Mouse (Mus musculus) stomach, postnatal 0 days (tissue): ENCODE results near the gene Dlx2. TPM values are rescaled to one million over a fixed set of nuclear protein-coding genes. Genes with fewer than 3 reads are reported as not detected.

Experiments used
- ATAC-seq: fragments of 200-750 bp; cut with Nextera tagmentation; 2 replicates; pipeline ENCODE4 v1.8.0; 2017; ENCODE audit not compliant: low FRiP score, low TSS enrichment
- DNase-seq: peaks from one replicate; pipeline ENCODE4 v3.0.0-alpha.2; 2016; ENCODE audit warnings: low spot score
- H3K27ac ChIP-seq: fragments of 300-500 bp; sonication (generic); replicated peaks from 2 replicates; pipeline ENCODE4 v1.5.1; 2014; ENCODE audit warnings: mild to moderate bottlenecking, control low read depth
- H3K27me3 ChIP-seq: fragments of 300-500 bp; sonication (generic); 2 replicates; pipeline ENCODE4 v1.6.1; 2014; ENCODE audit warnings: low read length; ENCODE audit not compliant: control insufficient read depth, insufficient read depth
- H3K36me3 ChIP-seq: fragments of 300-500 bp; sonication (generic); 2 replicates; pipeline ENCODE4 v1.6.1; 2014; ENCODE audit warnings: low read length, mixed read lengths; ENCODE audit not compliant: control insufficient read depth, insufficient read depth
- H3K4me1 ChIP-seq: fragments of 300-500 bp; sonication (generic); replicated peaks from 2 replicates; pipeline ENCODE4 v1.6.1; 2014; ENCODE audit warnings: antibody characterized with exemption; ENCODE audit not compliant: control insufficient read depth, insufficient read depth
- H3K4me2 ChIP-seq: fragments of 300-500 bp; sonication (generic); replicated peaks from 2 replicates; pipeline ENCODE4 v1.6.1; 2014; ENCODE audit warnings: low read depth, mild to moderate bottlenecking, control low read depth, moderate library complexity
- H3K4me3 ChIP-seq: fragments of 300-500 bp; sonication (generic); 2 replicates; pipeline ENCODE4 v1.5.1; 2014; ENCODE audit warnings: low read depth, low read length, control low read depth
- H3K9ac ChIP-seq: fragments of 300-500 bp; sonication (generic); 2 replicates; pipeline ENCODE4 v1.6.1; 2014; ENCODE audit warnings: mild to moderate bottlenecking, low read length, control low read depth, mixed read lengths
- H3K9me3 ChIP-seq: fragments of 300-500 bp; sonication (generic); 2 replicates; pipeline ENCODE4 v1.6.1; 2016; ENCODE audit warnings: low read length; ENCODE audit not compliant: control insufficient read depth
- CTCF ChIP-seq: IDR thresholded peaks from 2 replicates; pipeline ENCODE4 v1.5.1; 2016; ENCODE audit warnings: antibody characterized with exemption, low read depth, mild to moderate bottlenecking, moderate library complexity
- EP300 ChIP-seq: optimal IDR thresholded peaks from 2 replicates; pipeline ENCODE3; 2016; ENCODE audit warnings: antibody characterized with exemption
- WGBS: fragments of 180-500 bp; shearing (Covaris S2); extraction: QIAGEN DNeasy Blood & Tissue Kit; methylation state at CpG from one replicate; pipeline ENCODE4 v1.1.7; 2014; 5-methylcytosine and 5-hydroxymethylcytosine counted together
- polyA plus RNA-seq: library from polyadenylated mRNA; unstranded; fragments of >200 nt; fragmentation: Nextera tagmentation; extraction: Ambion mirVana; gene quantifications from 2 replicates; pipeline ENCODE4 v1.2.1, GENCODE M21; 2015

Gene Dlx2
- polyA plus RNA-seq, 1 experiment from 2014 or later: 1.3 TPM

GRCm38 (mm10) chr2:71573736-71574135 is 27.2 kb upstream of the Dlx2 start:
- no peaks in the 10 kb centered on the region for H3K4me1 ChIP-seq
- no peaks in the 10 kb centered on the region for H3K36me3 ChIP-seq
- H3K9me3 ChIP-seq: no peaks in the 10 kb centered on the region
- no peak for DNase-seq
- TF ChIP-seq CTCF: no peak
- TF ChIP-seq EP300: no peak
- no peak overlapping the region for H3K4me3 ChIP-seq
- H3K27me3 ChIP-seq: no peaks in the 10 kb centered on the region
- no peak overlapping the region for H3K27ac ChIP-seq
- WGBS: 52% methylated on average over 4 of the region's 4 CpGs
- no peak overlapping the region for H3K4me2 ChIP-seq
- no peak for ATAC-seq
- no peak overlapping the region for H3K9ac ChIP-seq

- no peaks in the 10 kb centered on the region for H3K9me3 ChIP-seq
- no peaks in the 10 kb centered on the region for H3K4me1 ChIP-seq
- DNase-seq: no peak
- H3K4me2 ChIP-seq: no peak overlapping the region
- H3K9ac ChIP-seq: no peak overlapping the region
- no peak for TF ChIP-seq EP300
- TF ChIP-seq CTCF: no peak
- no peak for ATAC-seq
- no peak overlapping the region for H3K4me3 ChIP-seq
- no peaks in the 10 kb centered on the region for H3K36me3 ChIP-seq
- H3K27ac ChIP-seq: no peak overlapping the region
- no peaks in the 10 kb centered on the region for H3K27me3 ChIP-seq
- WGBS: 66% methylated on average over 9 of the region's 9 CpGs
Measured at GRCm38 (mm10) chr2:71566466-71566865, 19.9 kb upstream of the Dlx2 start.

GRCm38 (mm10) chr2:71556071-71556470 is 9.5 kb upstream of the Dlx2 start:
- no peaks in the 10 kb centered on the region for H3K4me1 ChIP-seq
- H3K27ac ChIP-seq: no peak overlapping the region
- no peak overlapping the region for H3K4me2 ChIP-seq
- H3K27me3 ChIP-seq: no peaks in the 10 kb centered on the region
- no peak for TF ChIP-seq EP300
- 0 out of 2 replicates have a peak, but pooled peaks have one; percentile 2 for TF ChIP-seq CTCF
- H3K9ac ChIP-seq: no peak overlapping the region
- H3K9me3 ChIP-seq: peaks cover 4% of the 10 kb centered on the region; the same call in 1 of the 2 replicates
- H3K36me3 ChIP-seq: no peaks in the 10 kb centered on the region
- WGBS: 60% methylated on average over 5 of the region's 5 CpGs
- H3K4me3 ChIP-seq: no peak overlapping the region
- no peak for DNase-seq
- ATAC-seq: no peak

GRCm38 (mm10) chr2:71551704-71552103 is 5.2 kb upstream of the Dlx2 start:
- WGBS: 1% methylated on average over 18 of the region's 18 CpGs
- ATAC-seq (no peak), DNase-seq (no peak)
- H3K27me3 ChIP-seq: peaks cover 9% of the 10 kb centered on the region; the same call in 1 of the 2 replicates
- no peaks in the 10 kb centered on the region for H3K36me3 ChIP-seq
- no peak overlapping the region for H3K4me2 ChIP-seq
- H3K27ac ChIP-seq: no peak overlapping the region
- no peak overlapping the region for H3K4me3 ChIP-seq
- H3K4me1 ChIP-seq: no peaks in the 10 kb centered on the region
- no peaks in the 10 kb centered on the region for H3K9me3 ChIP-seq
- no peak for TF ChIP-seq EP300
- no peak for TF ChIP-seq CTCF
- H3K9ac ChIP-seq: no peak overlapping the region

GRCm38 (mm10) chr2:71550330-71550729 is 3.8 kb upstream of the Dlx2 start:
- Histone ChIP-seq H3K9ac (no peak overlapping the region), H3K27me3 (peaks cover 16% of the 10 kb centered on the region), H3K9me3 (no peaks in the 10 kb centered on the region), H3K4me3 (no peak overlapping the region), H3K4me1 (0 out of 2 replicates have a peak, but pooled peaks cover 3% of the 10 kb centered on the region), H3K36me3 (no peaks in the 10 kb centered on the region), H3K4me2 (no peak overlapping the region), H3K27ac (no peak overlapping the region)
- 17% methylated on average over 3 of the region's 3 CpGs for WGBS
- TF ChIP-seq EP300 (no peak), CTCF (no peak)
- ATAC-seq (no peak), DNase-seq (no peak)

GRCm38 (mm10) chr2:71547829-71548228 is 1.3 kb upstream of the Dlx2 start:
- Histone ChIP-seq H3K4me3 (no peak overlapping the region), H3K36me3 (no peaks in the 10 kb centered on the region), H3K9me3 (no peaks in the 10 kb centered on the region), H3K4me1 (0 out of 2 replicates have a peak, but pooled peaks cover 3% of the 10 kb centered on the region), H3K4me2 (no peak overlapping the region), H3K9ac (no peak overlapping the region), H3K27ac (no peak overlapping the region), H3K27me3 (peaks cover 21% of the 10 kb centered on the region)
- WGBS: 9% methylated on average over 8 of the region's 8 CpGs
- DNase-seq (peak; percentile 74), ATAC-seq (no peak)
- TF ChIP-seq EP300: no peak
- TF ChIP-seq CTCF: peak; percentile 85
